Mouse (Mus musculus): Measurements from ENCODE around the gene Mtrf1. TPM values are rescaled to one million over a fixed set of nuclear protein-coding genes. Genes with fewer than 3 reads are reported as not detected.
A peak's percentile ranks its signal among the peaks of the same experiment; 100 is the strongest.

The Mtrf1 gene
- total RNA-seq (2018; cell fraction: chromatin; rRNA removed): 10 to 100 TPM in 5 of 26 experiments, 1 to 10 TPM in 20, under 1 TPM in 1; 0.75 to 13.9 (median 4.9) TPM
- 10 to 100 TPM in 2 of 26 experiments, 1 to 10 TPM in 24; 2.5 to 10.4 (median 7.1) TPM for total RNA-seq (2018; cell fraction: cytosol; rRNA removed)
- total RNA-seq (2018; cell fraction: nucleus; rRNA removed): 10 to 100 TPM in 1 of 26 experiments, 1 to 10 TPM in 23, under 1 TPM in 2; 0.72 to 10.3 (median 3.5) TPM
- 6.9 to 8.0 TPM (median 7.7 TPM) in 3 replicates for polyA plus RNA-seq (2018)

- H3K79me2 ChIP-seq (ENCODE audit: inconsistent target): peaks cover 9% of the 10 kb centered on the region; the same call in 1 of the 2 replicates
- WGBS (ENCODE audit: missing documents): 17% methylated on average over 22 of the region's 23 CpGs
Measured at GRCm38 (mm10) chr14:79397321-79398122, at the start of gene Mtrf1. Gene Mtrf1, plus strand, starts transcription at chr14:79397772.

GRCm38 (mm10) chr14:79358055-79358454, 39.5 kb upstream of the Mtrf1 start:
- H3K36me3 ChIP-seq (ENCODE audit: inconsistent target): peaks cover 45% of the 10 kb centered on the region
- H3K4me3 ChIP-seq (ENCODE audit: inconsistent target): no peak overlapping the region
- H3K27ac ChIP-seq: no peak overlapping the region
- whole genome bisulfite sequencing (ENCODE audit: missing documents): 100% methylated on average over 2 of the region's 2 CpGs
- no peaks in the 10 kb centered on the region for H3K79me2 ChIP-seq (ENCODE audit: inconsistent target)

More at GRCm38 (mm10) chr14:79397321-79398122, at the start of gene Mtrf1:
- Histone ChIP-seq H3K27ac (peak within 1 kb of the TSS; percentile 79), H3K4me3 (ENCODE audit: inconsistent target) (peak within 1 kb of the TSS; percentile 60), H3K36me3 (ENCODE audit: inconsistent target) (peaks cover 14% of the 10 kb centered on the region; the same call in 1 of the 2 replicates)

- Histone ChIP-seq H3K79me2 (ENCODE audit: inconsistent target) (peaks cover 50% of the 10 kb centered on the region; the same call in 1 of the 2 replicates), H3K4me3 (ENCODE audit: inconsistent target) (no peak overlapping the region), H3K27ac (no peak overlapping the region), H3K36me3 (ENCODE audit: inconsistent target) (peaks cover 25% of the 10 kb centered on the region)
Measured at GRCm38 (mm10) chr14:79377041-79377440, 20.5 kb upstream of the Mtrf1 start.

- H3K36me3 ChIP-seq (ENCODE audit: inconsistent target): peaks cover 39% of the 10 kb centered on the region
Measured at GRCm38 (mm10) chr14:79383120-79383519, 14.5 kb upstream of the Mtrf1 start.

GRCm38 (mm10) chr14:79388304-79388703, 9.3 kb upstream of the Mtrf1 start:
- Histone ChIP-seq H3K79me2 (ENCODE audit: inconsistent target) (peaks cover 67% of the 10 kb centered on the region), H3K4me3 (ENCODE audit: inconsistent target) (no peak overlapping the region), H3K36me3 (ENCODE audit: inconsistent target) (peaks cover 14% of the 10 kb centered on the region), H3K27ac (no peak overlapping the region)
- 95% methylated on average over 3 of the region's 3 CpGs for WGBS (ENCODE audit: missing documents)

More at GRCm38 (mm10) chr14:79383120-79383519, 14.5 kb upstream of the Mtrf1 start:
- Histone ChIP-seq H3K27ac (no peak overlapping the region), H3K79me2 (ENCODE audit: inconsistent target) (peaks cover 98% of the 10 kb centered on the region), H3K4me3 (ENCODE audit: inconsistent target) (no peak overlapping the region)
- WGBS (ENCODE audit: missing documents): 95% methylated on average over 7 of the region's 7 CpGs

GRCm38 (mm10) chr14:79389438-79390264, 7.9 kb upstream of the Mtrf1 start:
- Histone ChIP-seq H3K27ac (peak overlapping the region; percentile 60), H3K79me2 (ENCODE audit: inconsistent target) (peaks cover 54% of the 10 kb centered on the region), H3K4me3 (ENCODE audit: inconsistent target) (peak overlapping the region; percentile 72), H3K36me3 (ENCODE audit: inconsistent target) (peaks cover 7% of the 10 kb centered on the region; the same call in 1 of the 2 replicates)
- 4% methylated on average over 16 of the region's 16 CpGs for WGBS (ENCODE audit: missing documents)

- Histone ChIP-seq H3K36me3 (ENCODE audit: inconsistent target) (no peaks in the 10 kb centered on the region), H3K79me2 (ENCODE audit: inconsistent target) (peaks cover 46% of the 10 kb centered on the region), H3K4me3 (ENCODE audit: inconsistent target) (peak within 1 kb of the TSS; percentile 72), H3K27ac (peak within 1 kb of the TSS; percentile 61)
- WGBS (ENCODE audit: missing documents): under 1% methylated on average over 64 of the region's 71 CpGs
Measured at GRCm38 (mm10) chr14:79390265-79390926, 7.2 kb upstream of the Mtrf1 start, which contains the start of gene Naa16. Gene Naa16, minus strand, starts transcription at chr14:79390778.

GRCm38 (mm10) chr14:79393289-79393688, 4.3 kb upstream of the Mtrf1 start:
- 0% methylated on average over 1 of the region's 1 CpGs for WGBS (ENCODE audit: missing documents)
- peaks cover 20% of the 10 kb centered on the region for H3K79me2 ChIP-seq (ENCODE audit: inconsistent target)
- no peak overlapping the region for H3K4me3 ChIP-seq (ENCODE audit: inconsistent target)
- no peaks in the 10 kb centered on the region for H3K36me3 ChIP-seq (ENCODE audit: inconsistent target)
- H3K27ac ChIP-seq: no peak overlapping the region

- Histone ChIP-seq H3K36me3 (ENCODE audit: inconsistent target) (no peaks in the 10 kb centered on the region), H3K4me3 (ENCODE audit: inconsistent target) (no peak overlapping the region), H3K79me2 (ENCODE audit: inconsistent target) (peaks cover 13% of the 10 kb centered on the region), H3K27ac (no peak overlapping the region)
Measured at GRCm38 (mm10) chr14:79394564-79394963, 3.0 kb upstream of the Mtrf1 start.

- 79% methylated on average over 2 of the region's 2 CpGs for WGBS (ENCODE audit: missing documents)
- H3K4me3 ChIP-seq (ENCODE audit: inconsistent target): no peak overlapping the region
- H3K36me3 ChIP-seq (ENCODE audit: inconsistent target): peaks cover 15% of the 10 kb centered on the region
- H3K27ac ChIP-seq: no peak overlapping the region
- no peaks in the 10 kb centered on the region for H3K79me2 ChIP-seq (ENCODE audit: inconsistent target)
Measured at GRCm38 (mm10) chr14:79407641-79408040, 10.1 kb downstream of the Mtrf1 start.

- Histone ChIP-seq H3K79me2 (ENCODE audit: inconsistent target) (no peaks in the 10 kb centered on the region), H3K4me3 (ENCODE audit: inconsistent target) (no peak overlapping the region), H3K36me3 (ENCODE audit: inconsistent target) (peaks cover 24% of the 10 kb centered on the region; the same call in 1 of the 2 replicates), H3K27ac (no peak overlapping the region)
- 91% methylated on average over 6 of the region's 6 CpGs for WGBS (ENCODE audit: missing documents)
Measured at GRCm38 (mm10) chr14:79409278-79409830, 11.8 kb downstream of the Mtrf1 start.

GRCm38 (mm10) chr14:79410662-79411061, 13.1 kb downstream of the Mtrf1 start:
- Histone ChIP-seq H3K79me2 (ENCODE audit: inconsistent target) (no peaks in the 10 kb centered on the region), H3K27ac (no peak overlapping the region), H3K36me3 (ENCODE audit: inconsistent target) (peaks cover 24% of the 10 kb centered on the region; the same call in 1 of the 2 replicates), H3K4me3 (ENCODE audit: inconsistent target) (no peak overlapping the region)
- WGBS (ENCODE audit: missing documents): 86% methylated on average over 2 of the region's 2 CpGs

GRCm38 (mm10) chr14:79413121-79413520, 15.5 kb downstream of the Mtrf1 start:
- 88% methylated on average over 6 of the region's 6 CpGs for WGBS (ENCODE audit: missing documents)
- no peaks in the 10 kb centered on the region for H3K79me2 ChIP-seq (ENCODE audit: inconsistent target)
- no peak overlapping the region for H3K4me3 ChIP-seq (ENCODE audit: inconsistent target)
- peaks cover 22% of the 10 kb centered on the region; the same call in 1 of the 2 replicates for H3K36me3 ChIP-seq (ENCODE audit: inconsistent target)
- no peak overlapping the region for H3K27ac ChIP-seq
